Mouse (Mus musculus): ENCODE measurements around the gene Litaf. TPM values are rescaled to one million over a fixed set of nuclear protein-coding genes. Genes with fewer than 3 reads are reported as not detected.

Gene Litaf
- 103 TPM for polyA plus RNA-seq (2012; fragmentation: generic; extraction: Trizol)

GRCm38 (mm10) chr16:11066029-11066832, at the start of gene Litaf:
TSS of gene Litaf (minus strand) at chr16:11066157.
- H3K79me2 ChIP-seq (ENCODE audit: control insufficient read depth, insufficient read depth) = peaks cover 47% of the 10 kb centered on the region
- H3K36me3 ChIP-seq (ENCODE audit: control insufficient read depth, insufficient read depth) = no peaks in the 10 kb centered on the region
- peak; percentile 87 for TF ChIP-seq POLR2AphosphoS2 (IDR thresholded peaks at IDR 0.05; ENCODE audit: insufficient read length, low read depth)
- TF ChIP-seq USF1 (IDR thresholded peaks at IDR 0.05; ENCODE audit: low read depth) = peak; percentile 91
- no peak for TF ChIP-seq MAX (IDR thresholded peaks at IDR 0.05; ENCODE audit: low read depth)
- TF ChIP-seq TCF12 (IDR thresholded peaks at IDR 0.05; ENCODE audit: insufficient read depth, poor library complexity, severe bottlenecking) = no peak
- TF ChIP-seq TCF3 (IDR thresholded peaks at IDR 0.05; ENCODE audit: insufficient read length, low read depth) = no peak
- no peak for TF ChIP-seq SRF (IDR thresholded peaks at IDR 0.05; ENCODE audit: control insufficient read depth, insufficient read length, low read depth)
- TF ChIP-seq CEBPB (IDR thresholded peaks at IDR 0.05; ENCODE audit: insufficient read depth, poor library complexity, severe bottlenecking) = no peak
- TF ChIP-seq MYOD1 (IDR thresholded peaks at IDR 0.05; ENCODE audit: control insufficient read depth in 1 of 3, insufficient read length in 2 of 3, low read depth in 2 of 3) = peak in 2 of 3 experiments; percentile 7 to 44
- TF ChIP-seq REST (IDR thresholded peaks at IDR 0.05; ENCODE audit: insufficient read depth, insufficient read length) = no peak
- peak; percentile 90 for TF ChIP-seq POLR2A (IDR thresholded peaks at IDR 0.05; ENCODE audit: insufficient read length, low read depth)
- no peak for TF ChIP-seq E2F4 (IDR thresholded peaks at IDR 0.05; ENCODE audit: insufficient read depth)
- TF ChIP-seq MYOG (IDR thresholded peaks at IDR 0.05; ENCODE audit: control insufficient read depth in 1 of 3, insufficient read depth in 1 of 3, insufficient read length in 2 of 3, low read depth in 2 of 3) = peak in 1 of 3 experiments; percentile 27
- no peaks in the 10 kb centered on the region for H3K27me3 ChIP-seq (ENCODE audit: control insufficient read depth, insufficient read depth, insufficient read length)
- H3K4me3 ChIP-seq = peak within 1 kb of the TSS; percentile 63
- peak within 1 kb of the TSS; percentile 98 for H3K4me2 ChIP-seq (ENCODE audit: low read depth)
- peak within 1 kb of the TSS; percentile 62 for H3ac ChIP-seq (ENCODE audit: control insufficient read depth, insufficient read length)

- no peaks in the 10 kb centered on the region for H3K27me3 ChIP-seq (ENCODE audit: control insufficient read depth, insufficient read depth, insufficient read length)
- H3K4me3 ChIP-seq = no peak overlapping the region
- no peaks in the 10 kb centered on the region for H3K79me2 ChIP-seq (ENCODE audit: control insufficient read depth, insufficient read depth)
- TF ChIP-seq POLR2AphosphoS2 (IDR thresholded peaks at IDR 0.05; ENCODE audit: insufficient read length, low read depth) (no peak), SRF (IDR thresholded peaks at IDR 0.05; ENCODE audit: control insufficient read depth, insufficient read length, low read depth) (no peak), MAX (IDR thresholded peaks at IDR 0.05; ENCODE audit: low read depth) (no peak)
- no peak overlapping the region for H3K4me2 ChIP-seq (ENCODE audit: low read depth)
- H3ac ChIP-seq (ENCODE audit: control insufficient read depth, insufficient read length) = no peak overlapping the region
- peaks cover 4% of the 10 kb centered on the region for H3K36me3 ChIP-seq (ENCODE audit: control insufficient read depth, insufficient read depth)
These were observed 43.3 kb upstream of the Litaf start for GRCm38 (mm10) chr16:11109198-11109740.

GRCm38 (mm10) chr16:11104905-11105304, 38.9 kb upstream of the Litaf start:
- H3K79me2 ChIP-seq (ENCODE audit: control insufficient read depth, insufficient read depth) = no peaks in the 10 kb centered on the region

GRCm38 (mm10) chr16:11097301-11097700, 31.3 kb upstream of the Litaf start:
- H3K27me3 ChIP-seq (ENCODE audit: control insufficient read depth, insufficient read depth, insufficient read length) = no peaks in the 10 kb centered on the region
- no peak for TF ChIP-seq CEBPB (IDR thresholded peaks at IDR 0.05; ENCODE audit: insufficient read depth, poor library complexity, severe bottlenecking)
- no peak for TF ChIP-seq TCF3 (IDR thresholded peaks at IDR 0.05; ENCODE audit: insufficient read length, low read depth)
- no peak for TF ChIP-seq TCF12 (IDR thresholded peaks at IDR 0.05; ENCODE audit: insufficient read depth, poor library complexity, severe bottlenecking)
- no peak for TF ChIP-seq MAX (IDR thresholded peaks at IDR 0.05; ENCODE audit: low read depth)
- TF ChIP-seq MYOG (IDR thresholded peaks at IDR 0.05; ENCODE audit: control insufficient read depth in 1 of 3, insufficient read depth in 1 of 3, insufficient read length in 2 of 3, low read depth in 2 of 3) = no peak
- TF ChIP-seq USF1 (IDR thresholded peaks at IDR 0.05; ENCODE audit: low read depth) = no peak
- no peak for TF ChIP-seq E2F4 (IDR thresholded peaks at IDR 0.05; ENCODE audit: insufficient read depth)
- no peak overlapping the region for H3ac ChIP-seq (ENCODE audit: control insufficient read depth, insufficient read length)
- H3K79me2 ChIP-seq (ENCODE audit: control insufficient read depth, insufficient read depth) = no peaks in the 10 kb centered on the region
- H3K4me2 ChIP-seq (ENCODE audit: low read depth) = no peak overlapping the region
- H3K4me3 ChIP-seq = no peak overlapping the region
- peaks cover 32% of the 10 kb centered on the region for H3K36me3 ChIP-seq (ENCODE audit: control insufficient read depth, insufficient read depth)

More at GRCm38 (mm10) chr16:11104905-11105304, 38.9 kb upstream of the Litaf start:
- H3K4me3 ChIP-seq = no peak overlapping the region
- H3K36me3 ChIP-seq (ENCODE audit: control insufficient read depth, insufficient read depth) = peaks cover 9% of the 10 kb centered on the region
- no peak overlapping the region for H3K4me2 ChIP-seq (ENCODE audit: low read depth)
- H3K27me3 ChIP-seq (ENCODE audit: control insufficient read depth, insufficient read depth, insufficient read length) = no peaks in the 10 kb centered on the region
- TF ChIP-seq REST (IDR thresholded peaks at IDR 0.05; ENCODE audit: insufficient read depth, insufficient read length) (no peak), TCF12 (IDR thresholded peaks at IDR 0.05; ENCODE audit: insufficient read depth, poor library complexity, severe bottlenecking) (no peak), SRF (IDR thresholded peaks at IDR 0.05; ENCODE audit: control insufficient read depth, insufficient read length, low read depth) (no peak), MAX (IDR thresholded peaks at IDR 0.05; ENCODE audit: low read depth) (no peak), MYOD1 (IDR thresholded peaks at IDR 0.05; ENCODE audit: control insufficient read depth in 1 of 3, insufficient read length in 2 of 3, low read depth in 2 of 3) (no peak), MYOG (IDR thresholded peaks at IDR 0.05; ENCODE audit: control insufficient read depth in 1 of 3, insufficient read depth in 1 of 3, insufficient read length in 2 of 3, low read depth in 2 of 3) (no peak), E2F4 (IDR thresholded peaks at IDR 0.05; ENCODE audit: insufficient read depth) (no peak), CEBPB (IDR thresholded peaks at IDR 0.05; ENCODE audit: insufficient read depth, poor library complexity, severe bottlenecking) (no peak), TCF3 (IDR thresholded peaks at IDR 0.05; ENCODE audit: insufficient read length, low read depth) (no peak), USF1 (IDR thresholded peaks at IDR 0.05; ENCODE audit: low read depth) (no peak)
- H3ac ChIP-seq (ENCODE audit: control insufficient read depth, insufficient read length) = no peak overlapping the region
